Mouse (Mus musculus): ENCODE results near the gene Gm10097.

GRCm38 (mm10) chr10:5056243-5056735 lies 12.7 kb upstream of the Gm10097 start:
- TF ChIP-seq CTCF (IDR thresholded peaks at IDR 0.05; ENCODE audit: low read depth, low read length), result no peak
- TF ChIP-seq POLR2A (IDR thresholded peaks at IDR 0.05; ENCODE audit: extremely low read depth, insufficient read depth, low read length), result no peak

Data from liver, adult 2 months (tissue).